Mouse (Mus musculus) MEL (cell line): ENCODE data around the gene Gpr137. TPM values are rescaled to one million over a fixed set of nuclear protein-coding genes. Genes with fewer than 3 reads are reported as not detected.

Experiments
- DNase-seq: peaks from one replicate; pipeline ENCODE4 v3.0.0; 2011; ENCODE audit warnings: low read depth, low spot score
- H3K27ac ChIP-seq: 2 replicates; pipeline ENCODE4 v1.5.1; 2012; ENCODE audit warnings: low read depth, mild to moderate bottlenecking, control low read depth, low read length, moderate library complexity; ENCODE audit not compliant: control insufficient read depth
- H3K27me3 ChIP-seq, 2 experiments: fragments of 150-350 bp in 1 of 2; sonication (generic) in 1 of 2; 2 replicates each; pipeline ENCODE4 v1.6.1; 2012; ENCODE audit warnings: low read length in 2 of 2, mild to moderate bottlenecking in 2 of 2, improper control_type of control experiment in 1 of 2, moderate library complexity in 1 of 2; ENCODE audit not compliant: insufficient read depth in 2 of 2, control insufficient read depth in 1 of 2
- H3K36me3 ChIP-seq, 2 experiments: 2 replicates each; pipeline ENCODE4 v1.6.1; 2012 to 2014; ENCODE audit warnings: low read length in 2 of 2, improper control_type of control experiment in 1 of 2, inconsistent platforms in 1 of 2, mild to moderate bottlenecking in 1 of 2; ENCODE audit not compliant: insufficient read depth in 2 of 2, control insufficient read depth in 1 of 2
- H3K4me1 ChIP-seq, 2 experiments: fragments of 150-350 bp in 1 of 2; sonication (generic) in 1 of 2; 2 replicates each; pipeline ENCODE4 v1.6.1; 2012; ENCODE audit warnings: low read length in 2 of 2, improper control_type of control experiment in 1 of 2, mild to moderate bottlenecking in 1 of 2; ENCODE audit not compliant: insufficient read depth in 2 of 2, control insufficient read depth in 1 of 2
- H3K4me3 ChIP-seq, 2 experiments: fragments of 150-350 bp in 1 of 2; sonication (generic) in 1 of 2; 2 replicates each; pipeline ENCODE4 v1.5.1; 2012; ENCODE audit warnings: low read depth in 2 of 2, low read length in 2 of 2, mild to moderate bottlenecking in 2 of 2, moderate library complexity in 2 of 2, control low read depth in 1 of 2, improper control_type of control experiment in 1 of 2; ENCODE audit not compliant: control insufficient read depth in 1 of 2, insufficient read depth in 1 of 2
- H3K79me2 ChIP-seq: 2 replicates; pipeline ENCODE4 v1.6.1; 2012; ENCODE audit warnings: mild to moderate bottlenecking, low read length, moderate library complexity; ENCODE audit not compliant: control insufficient read depth, poor library complexity, insufficient read depth
- H3K9ac ChIP-seq: 2 replicates; pipeline ENCODE4 v1.6.1; 2012; ENCODE audit warnings: low read depth, mild to moderate bottlenecking, control low read depth, low read length, moderate library complexity; ENCODE audit not compliant: control insufficient read depth, poor library complexity, severe bottlenecking
- H3K9me3 ChIP-seq: fragments of 150-350 bp; sonication (generic); replicated peaks from 2 replicates; pipeline ENCODE4 v1.6.1; 2012; ENCODE audit warnings: mild to moderate bottlenecking, low read length, improper control_type of control experiment, moderate library complexity; ENCODE audit not compliant: insufficient read depth
- CTCF ChIP-seq, 3 experiments: IDR thresholded peaks in 2 of 3; conservative IDR thresholded peaks in 1 of 3; 2 replicates each; pipeline ENCODE4 v1.5.1; 2011 to 2012; ENCODE audit warnings: low read length in 3 of 3, low read depth in 2 of 3, mild to moderate bottlenecking in 2 of 3, improper control_type of control experiment in 1 of 3, inconsistent platforms in 1 of 3, mixed read lengths in 1 of 3, moderate library complexity in 1 of 3; ENCODE audit not compliant: control insufficient read depth in 1 of 3, insufficient read depth in 1 of 3, poor library complexity in 1 of 3, severe bottlenecking in 1 of 3
- ELF1 ChIP-seq: IDR thresholded peaks from 2 replicates; pipeline ENCODE4 v1.6.1; 2014; ENCODE audit warnings: low read depth, mild to moderate bottlenecking, inconsistent platforms, low read length, improper control_type of control experiment, moderate library complexity
- ETS1 ChIP-seq: IDR thresholded peaks from 2 replicates; pipeline ENCODE4 v1.6.1; 2012; ENCODE audit warnings: low read depth, mild to moderate bottlenecking, inconsistent platforms, low read length, improper control_type of control experiment, moderate library complexity
- GATA1 ChIP-seq: IDR thresholded peaks from 2 replicates; pipeline ENCODE4 v1.6.1; 2011; ENCODE audit warnings: low read depth, low read length, improper control_type of control experiment
- HCFC1 ChIP-seq: IDR thresholded peaks from 2 replicates; pipeline ENCODE4 v1.6.1; 2012; ENCODE audit warnings: low read depth, mild to moderate bottlenecking, inconsistent platforms, low read length, improper control_type of control experiment, moderate library complexity
- MAX ChIP-seq: IDR thresholded peaks from 2 replicates; pipeline ENCODE4 v1.6.1; 2011; ENCODE audit warnings: low read length, improper control_type of control experiment
- MAZ ChIP-seq: IDR thresholded peaks from 2 replicates; pipeline ENCODE4 v1.6.1; 2012; ENCODE audit warnings: low read depth, mild to moderate bottlenecking, inconsistent platforms, low read length, improper control_type of control experiment
- MYC ChIP-seq: IDR thresholded peaks from 2 replicates; pipeline ENCODE4 v1.6.1; 2011; ENCODE audit warnings: low read depth, mild to moderate bottlenecking, low read length, improper control_type of control experiment, moderate library complexity
- NELFE ChIP-seq: IDR thresholded peaks from 2 replicates; pipeline ENCODE4 v1.6.1; 2011; ENCODE audit warnings: low read depth, low read length, improper control_type of control experiment
- NRF1 ChIP-seq: IDR thresholded peaks from 2 replicates; pipeline ENCODE4 v1.6.1; 2014; ENCODE audit warnings: low read depth, mild to moderate bottlenecking, inconsistent platforms, low read length, improper control_type of control experiment, moderate library complexity; ENCODE audit not compliant: poor library complexity, insufficient read depth, severe bottlenecking
- POLR2A ChIP-seq, 2 experiments: IDR thresholded peaks; 2 replicates each; pipeline ENCODE4 v1.6.1; 2011 to 2012; ENCODE audit warnings: low read length in 2 of 2, mild to moderate bottlenecking in 2 of 2, control low read depth in 1 of 2, improper control_type of control experiment in 1 of 2, low read depth in 1 of 2, moderate library complexity in 1 of 2; ENCODE audit not compliant: control insufficient read depth in 1 of 2, insufficient read depth in 1 of 2, poor library complexity in 1 of 2
- POLR2AphosphoS2 ChIP-seq: IDR thresholded peaks from 2 replicates; pipeline ENCODE4 v1.6.1; 2011; ENCODE audit warnings: low read length, improper control_type of control experiment
- POLR2AphosphoS5 ChIP-seq: IDR thresholded peaks from 2 replicates; pipeline ENCODE4 v1.6.1; 2012; ENCODE audit warnings: low read depth, borderline replicate concordance, mild to moderate bottlenecking, inconsistent platforms, low read length, moderate library complexity, mixed read lengths
- RAD21 ChIP-seq: IDR thresholded peaks from 2 replicates; pipeline ENCODE4 v1.6.1; 2011; ENCODE audit warnings: mild to moderate bottlenecking, low read depth, low read length, improper control_type of control experiment
- SIN3A ChIP-seq: IDR thresholded peaks from 2 replicates; pipeline ENCODE4 v1.6.1; 2012; ENCODE audit warnings: low read length, improper control_type of control experiment, inconsistent platforms
- SMC3 ChIP-seq: IDR thresholded peaks from 2 replicates; pipeline ENCODE4 v1.6.1; 2011; ENCODE audit warnings: low read depth, low read length, improper control_type of control experiment
- USF1 ChIP-seq: IDR thresholded peaks from 2 replicates; pipeline ENCODE4 v1.6.1; 2014; ENCODE audit warnings: low read depth, mild to moderate bottlenecking, inconsistent platforms, low read length, improper control_type of control experiment, moderate library complexity
- ZC3H11A ChIP-seq: IDR thresholded peaks from 2 replicates; pipeline ENCODE4 v1.6.1; 2012; ENCODE audit warnings: low read depth, mild to moderate bottlenecking, inconsistent platforms, low read length, improper control_type of control experiment
- ZKSCAN1 ChIP-seq: IDR thresholded peaks from 2 replicates; pipeline ENCODE4 v1.6.1; 2012; ENCODE audit warnings: low read depth, mild to moderate bottlenecking, inconsistent platforms, low read length, improper control_type of control experiment, moderate library complexity
- polyA plus RNA-seq, 2 experiments: library from polyadenylated mRNA; stranded (reverse) in 1 of 2; unstranded in 1 of 2; fragments of >175 nt in 1 of 2; fragments of >200 nt in 1 of 2; gene quantifications; 2 replicates each; pipeline versions ENCODE4 v1.2.1 to v1.2.4; 2012; ENCODE audit warnings: low replicate concordance in 2 of 2, low read depth in 1 of 2; ENCODE audit not compliant: insufficient read length in 2 of 2, insufficient read depth in 1 of 2, missing spikeins in 1 of 2
- total RNA-seq: library from RNA; depleted of rRNA; stranded (reverse); fragments of 300-350 nt; gene quantifications from 2 replicates; pipeline ENCODE4 v1.2.3, GENCODE M21; 2012

Gene Gpr137
- total and polyA plus RNA-seq, 3 experiments: 27.1 to 35.3 TPM; not detected in 1

DNA sequence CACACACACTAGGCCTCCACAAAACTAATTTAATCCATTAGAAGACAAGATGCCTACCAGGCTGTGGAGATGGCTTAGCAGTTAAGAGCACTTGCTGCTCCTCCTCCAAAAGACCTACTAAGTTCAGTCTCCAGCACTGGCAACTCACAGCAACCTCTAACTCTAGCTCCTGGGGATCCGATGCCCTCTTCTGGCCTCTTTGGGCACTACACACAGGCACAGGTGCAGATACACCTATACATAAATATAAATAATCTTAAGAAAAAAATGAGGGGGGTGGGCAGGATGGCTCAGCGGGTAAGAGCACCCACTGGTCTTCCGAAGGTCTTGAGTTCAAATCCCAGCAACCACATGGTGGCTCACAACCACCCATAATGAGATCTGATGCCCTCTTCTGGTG lies 6.0 kb downstream of the Gpr137 start:
- Histone ChIP-seq H3K27ac (no peak overlapping the region), H3K36me3 (peaks cover 0 to 2% of the 10 kb centered on the region in 2 experiments; a peak in 1 of 4 replicates), H3K4me1 (peaks cover 0 to 6% of the 10 kb centered on the region in 2 experiments; a peak in 2 of 4 replicates), H3K79me2 (peaks cover 3% of the 10 kb centered on the region; the same call in 1 of the 2 replicates), H3K9ac (no peak overlapping the region), H3K4me3 (no peak overlapping the region), H3K9me3 (no peaks in the 10 kb centered on the region), H3K27me3 (no peaks in the 10 kb centered on the region)
- DNase-seq: peak; percentile 59
- TF ChIP-seq POLR2AphosphoS5: no peak
- TF ChIP-seq RAD21: peak; percentile 56
- TF ChIP-seq MYC: no peak
- no peak for TF ChIP-seq MAX
- TF ChIP-seq SMC3: peak; percentile 56
- TF ChIP-seq ZKSCAN1: peak; percentile 93; the same call in 1 of the 2 replicates
- no peak for TF ChIP-seq GATA1
- TF ChIP-seq ZC3H11A: no peak
- TF ChIP-seq ELF1: no peak
- TF ChIP-seq CTCF (IDR thresholded peaks at IDR 0.05 in 2 of 3, conservative IDR thresholded peaks at IDR 0.05 in 1 of 3; ENCODE audit: control insufficient read depth in 1 of 3, insufficient read depth in 1 of 3, low read depth in 2 of 3, low read length in 3 of 3, poor library complexity in 1 of 3, severe bottlenecking in 1 of 3): peak; percentile 54 to 72 (median 56)
- TF ChIP-seq POLR2A (IDR thresholded peaks at IDR 0.05; ENCODE audit: control insufficient read depth in 1 of 2, insufficient read depth in 1 of 2, low read depth in 1 of 2, low read length in 2 of 2, poor library complexity in 1 of 2): no peak
- TF ChIP-seq USF1: no peak
- no peak for TF ChIP-seq SIN3A
- no peak for TF ChIP-seq NRF1

DNA sequence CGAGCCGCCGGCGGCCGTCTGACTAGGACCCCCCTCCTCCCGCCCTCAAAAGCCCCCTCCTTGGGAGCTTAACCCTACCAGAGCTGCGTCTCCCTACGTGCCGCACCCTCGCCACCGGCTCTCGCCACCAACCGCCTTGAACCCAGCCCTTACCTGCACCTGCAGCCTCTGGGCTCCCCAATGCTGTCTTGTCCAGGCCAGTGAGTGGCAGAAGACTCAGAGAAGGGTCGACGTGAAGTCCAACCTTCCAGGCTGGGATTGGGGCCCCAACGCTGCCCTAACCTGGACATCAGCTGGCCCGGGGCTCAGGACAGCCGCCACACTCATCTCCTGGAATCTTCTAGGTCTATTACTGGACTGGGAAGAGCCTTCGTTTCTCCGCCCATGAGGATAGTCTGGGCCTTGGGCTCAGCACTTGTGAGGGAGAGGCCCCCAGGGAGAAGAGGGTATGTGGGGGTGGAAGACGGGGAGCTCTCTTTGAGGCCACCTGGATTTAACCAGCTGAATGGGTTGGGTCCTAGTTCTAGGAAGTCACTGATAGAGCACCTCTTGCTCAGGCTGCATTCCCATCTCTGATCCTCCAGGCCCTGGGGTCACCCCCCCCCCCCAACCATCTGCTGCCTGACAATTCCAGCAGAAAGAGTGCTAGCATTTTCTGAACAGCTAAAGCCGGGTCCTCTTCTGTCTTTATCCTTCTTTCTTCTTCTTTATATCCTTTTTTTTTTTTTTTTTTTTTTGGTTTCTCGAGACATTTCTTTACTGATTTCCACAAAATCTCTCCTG lies 7.9 kb downstream of the Gpr137 start, which contains the start of gene Kcnk4:
Gene Kcnk4, minus strand, starts transcription at position 321 of the 783 bp plus-strand sequence.
- Histone ChIP-seq H3K4me3 (no peak within 1 kb of the TSS), H3K9ac (no peak within 1 kb of the TSS)

More for the DNA sequence above, 7.9 kb downstream of the Gpr137 start, which contains the start of gene Kcnk4:
- Histone ChIP-seq H3K79me2 (no peaks in the 10 kb centered on the region), H3K4me1 (no peaks in the 10 kb centered on the region), H3K9me3 (no peaks in the 10 kb centered on the region), H3K36me3 (no peaks in the 10 kb centered on the region), H3K27me3 (no peaks in the 10 kb centered on the region), H3K27ac (no peak within 1 kb of the TSS)
- no peak for TF ChIP-seq HCFC1
- TF ChIP-seq MAZ: no peak
- TF ChIP-seq GATA1: no peak
- no peak for TF ChIP-seq ZC3H11A
- TF ChIP-seq POLR2AphosphoS2: no peak
- TF ChIP-seq POLR2A (IDR thresholded peaks at IDR 0.05; ENCODE audit: control insufficient read depth in 1 of 2, insufficient read depth in 1 of 2, low read depth in 1 of 2, low read length in 2 of 2, poor library complexity in 1 of 2): no peak
- no peak for TF ChIP-seq MAX
- TF ChIP-seq ETS1: no peak
- TF ChIP-seq NELFE: no peak
- DNase-seq: no peak
